Mouse (Mus musculus): ENCODE results near the gene Gxylt1.
"Not testable (repeated sequence)": the region's sequence is repeated elsewhere in the genome, so short reads cannot be mapped to it uniquely, and the experiment has no call there.

Gene Gxylt1

DNA sequence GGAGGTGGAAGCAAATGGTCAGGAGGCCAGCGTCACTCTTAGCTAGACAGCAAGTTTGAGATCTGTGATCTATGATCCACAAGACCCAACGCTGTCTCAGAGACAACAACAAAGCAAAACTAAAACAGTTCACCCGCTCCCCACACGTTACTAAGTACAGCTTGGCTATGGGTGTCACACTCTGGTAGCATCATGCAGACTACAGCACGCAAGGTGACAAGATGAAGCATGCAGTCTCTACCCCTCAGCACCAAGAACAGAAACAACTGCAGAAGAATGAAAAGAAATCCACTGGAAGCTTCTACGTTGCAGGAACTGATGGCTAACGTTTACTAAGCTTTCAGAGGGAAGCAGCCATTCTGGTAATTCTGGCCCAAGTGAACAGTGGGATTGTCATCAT, 11.4 kb downstream of the Gxylt1 start:
- no peak for DNase-seq (ENCODE audit: low read depth, low spot score)

DNA sequence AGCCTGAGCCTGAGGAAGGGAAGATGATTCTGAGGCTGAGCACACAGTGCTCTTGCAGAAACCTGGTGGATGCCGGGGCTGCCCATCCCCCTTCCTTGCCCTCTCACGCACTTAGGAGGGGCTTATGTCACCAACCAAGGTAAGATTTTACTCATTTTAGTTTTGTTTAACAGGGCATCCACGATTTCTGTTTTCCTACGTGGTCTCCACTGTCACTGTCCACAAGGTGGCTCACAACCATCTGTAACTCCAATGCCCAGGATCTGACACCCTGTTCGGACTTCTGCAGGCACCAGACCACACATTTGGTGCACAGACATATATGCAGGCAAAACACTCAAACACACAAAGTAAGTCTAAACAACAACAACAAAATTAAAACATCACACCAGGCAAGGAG, 12.2 kb downstream of the Gxylt1 start:
- DNase-seq (ENCODE audit: low read depth, low spot score): peak; percentile 43

DNA sequence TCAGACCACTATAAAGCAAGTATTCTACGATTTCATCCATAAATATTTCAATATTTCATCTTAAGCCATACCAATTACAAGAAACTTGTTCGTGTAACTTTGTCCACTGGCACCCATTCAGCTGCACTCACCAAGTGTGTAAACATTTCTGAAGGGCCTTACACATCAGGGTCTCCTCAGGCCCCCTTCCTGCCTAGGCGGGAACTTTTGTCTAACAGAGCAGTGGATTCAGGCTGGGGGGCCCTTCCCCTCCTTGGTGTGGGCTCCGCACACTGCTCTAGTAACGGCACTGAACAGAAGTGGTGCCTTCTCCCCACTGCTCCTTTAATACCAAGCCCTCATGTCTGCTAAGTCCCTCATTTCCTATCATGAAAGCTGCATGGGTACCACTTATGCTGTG, 12.7 kb downstream of the Gxylt1 start:
- DNase-seq (ENCODE audit: low read depth, low spot score): no peak

DNA sequence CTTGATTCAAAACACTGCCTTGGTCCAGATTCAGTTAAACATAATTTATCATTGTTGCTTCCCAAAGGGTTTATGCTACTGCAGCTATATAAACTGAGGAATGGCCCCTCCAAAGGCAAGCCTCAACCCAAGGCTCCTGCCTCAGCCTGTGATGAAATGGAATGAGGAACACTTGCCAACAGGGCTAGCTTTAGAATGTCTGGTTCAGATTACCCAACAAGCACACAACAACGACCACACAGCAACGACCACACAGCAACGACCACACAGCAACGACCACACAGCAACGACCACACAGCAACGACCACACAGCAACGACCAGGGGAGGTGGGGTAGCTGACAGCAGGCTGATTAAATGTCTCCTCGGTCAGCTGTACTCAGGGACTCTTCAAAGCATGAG, 15.0 kb downstream of the Gxylt1 start:
- DNase-seq (ENCODE audit: low read depth, low spot score): no peak

DNA sequence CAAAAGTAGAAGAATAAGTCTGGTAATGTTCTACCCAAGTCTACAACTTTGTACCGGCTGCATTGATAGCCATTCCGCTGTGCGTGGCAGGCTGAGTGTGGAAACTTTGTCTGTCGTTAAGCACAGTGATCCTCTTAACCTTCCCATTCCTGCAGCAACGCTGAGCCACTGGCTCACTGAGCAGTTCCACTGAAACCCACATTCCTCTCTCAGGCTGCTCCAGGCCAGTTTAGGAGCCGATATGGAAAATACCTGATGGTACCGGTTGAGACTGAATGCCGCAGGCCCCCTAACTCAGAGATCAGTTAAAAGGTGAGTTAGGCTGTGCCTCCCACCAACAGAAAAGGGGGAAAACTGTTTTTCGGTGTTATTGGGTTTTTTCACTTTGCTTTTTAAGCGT, 19.7 kb downstream of the Gxylt1 start:
- DNase-seq (ENCODE audit: low read depth, low spot score): no peak

DNA sequence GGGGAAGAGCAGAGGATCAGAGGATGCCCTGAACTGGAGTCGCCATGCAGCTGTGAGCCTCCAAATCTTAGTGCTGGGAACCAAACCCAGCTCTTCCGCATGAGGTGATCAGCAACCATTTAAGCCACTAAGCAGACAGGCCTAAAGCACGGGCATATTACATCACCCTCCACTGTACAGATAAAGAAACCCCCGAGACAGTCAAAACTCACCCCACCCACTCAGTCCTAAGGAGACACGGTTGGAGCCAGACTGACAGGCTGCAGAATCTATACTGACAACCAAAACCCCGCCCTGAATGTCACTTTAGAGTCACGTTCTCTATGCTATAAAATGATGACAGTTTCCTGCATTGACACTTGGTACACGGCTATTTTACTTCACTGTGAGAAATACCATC, 21.8 kb downstream of the Gxylt1 start:
- DNase-seq (ENCODE audit: low read depth, low spot score): no peak

DNA sequence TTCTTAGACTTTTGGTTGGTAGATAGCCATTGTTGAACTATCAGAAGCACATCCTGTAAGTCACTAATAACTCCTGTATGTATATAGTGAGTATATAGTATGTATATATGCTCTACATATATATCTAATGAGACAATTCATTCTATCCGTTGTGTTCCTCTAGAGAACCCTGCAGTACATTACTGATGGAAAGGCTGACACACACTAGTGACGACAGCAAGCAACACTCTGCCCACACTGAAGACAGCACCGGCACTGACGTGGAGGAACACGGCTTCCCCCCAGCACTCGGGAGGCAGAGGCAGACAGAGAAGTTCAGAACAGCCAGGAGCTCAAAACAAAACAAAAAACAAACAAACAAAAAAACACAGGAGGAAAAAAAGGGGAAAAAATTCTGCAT, 22.6 kb downstream of the Gxylt1 start:
- DNase-seq (ENCODE audit: low read depth, low spot score): peak; percentile 63

DNA sequence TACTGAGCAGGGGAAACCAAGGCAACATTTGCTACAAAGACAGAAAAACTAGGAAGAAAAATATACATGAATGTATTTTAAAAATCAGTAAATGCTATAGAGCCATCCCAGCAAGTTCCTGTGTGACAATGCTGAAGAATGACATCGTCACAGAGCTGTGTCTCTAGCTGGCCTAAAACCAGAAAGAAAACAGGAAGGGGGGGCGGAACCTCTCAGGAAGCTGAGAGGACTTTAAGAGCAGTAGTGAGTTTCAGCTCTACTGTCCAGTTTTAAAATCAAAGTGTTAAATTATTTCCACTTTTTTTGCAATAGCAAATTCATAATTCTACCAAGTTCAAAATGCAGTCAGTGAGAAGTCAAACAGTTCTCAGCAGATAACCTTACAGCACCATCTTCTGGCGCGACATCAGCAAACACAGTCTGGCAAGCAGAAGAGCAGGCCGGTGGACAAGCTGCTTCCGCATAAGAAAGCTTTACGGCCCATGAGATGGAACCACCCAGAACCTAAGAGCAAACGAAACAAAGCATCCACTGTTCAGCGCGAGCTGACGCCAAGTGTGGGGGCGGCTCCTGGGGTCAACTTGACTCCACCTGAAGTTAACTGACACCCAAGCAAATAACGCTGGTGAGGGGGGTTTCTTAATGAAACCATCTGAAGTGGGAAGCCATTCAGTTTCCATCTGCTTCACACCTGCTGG, 23.3 kb downstream of the Gxylt1 start:
- DNase-seq (ENCODE audit: low read depth, low spot score): peak; percentile 62

DNA sequence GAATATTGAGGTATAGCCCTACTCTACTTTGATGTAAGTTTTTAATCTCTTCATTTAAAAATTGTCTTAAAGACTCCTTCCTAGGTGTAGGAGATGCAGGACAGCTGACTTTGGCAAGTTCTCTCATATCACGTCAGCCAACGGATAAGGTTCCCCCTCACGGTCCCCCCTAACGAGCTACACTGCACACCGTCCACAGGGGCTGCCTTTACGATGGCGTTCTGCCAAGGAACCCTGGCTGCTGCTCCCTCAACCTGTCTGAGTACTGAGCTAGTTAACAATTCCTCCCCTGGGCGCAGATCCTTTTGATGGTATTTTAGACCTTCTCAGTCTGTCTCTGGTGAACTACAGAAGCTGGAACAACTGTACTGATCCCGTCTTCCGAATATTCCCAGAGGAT, 31.8 kb downstream of the Gxylt1 start:
- no peak for DNase-seq (ENCODE audit: low read depth, low spot score)

DNA sequence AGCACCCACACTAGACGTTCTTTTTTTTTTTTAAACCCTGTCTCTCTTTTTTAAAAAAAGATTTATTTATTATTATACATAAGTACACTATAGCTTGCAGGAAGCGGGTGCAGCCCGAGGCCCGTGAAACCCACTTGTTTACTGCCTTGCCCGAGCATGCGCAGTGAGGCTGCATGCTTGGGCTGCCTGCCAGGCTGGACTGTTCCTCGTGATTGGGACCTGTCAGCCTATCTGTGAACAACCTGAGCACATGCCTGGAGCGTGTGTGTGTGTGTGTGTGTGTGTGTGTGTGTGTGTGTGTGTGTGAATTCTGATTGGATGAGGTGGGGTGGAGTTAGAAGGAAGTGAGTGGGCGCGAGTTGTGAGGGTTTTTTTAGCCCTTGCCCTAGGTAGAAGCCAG, 38.5 kb downstream of the Gxylt1 start:
- DNase-seq (ENCODE audit: low read depth, low spot score): not testable (repeated sequence)

DNA sequence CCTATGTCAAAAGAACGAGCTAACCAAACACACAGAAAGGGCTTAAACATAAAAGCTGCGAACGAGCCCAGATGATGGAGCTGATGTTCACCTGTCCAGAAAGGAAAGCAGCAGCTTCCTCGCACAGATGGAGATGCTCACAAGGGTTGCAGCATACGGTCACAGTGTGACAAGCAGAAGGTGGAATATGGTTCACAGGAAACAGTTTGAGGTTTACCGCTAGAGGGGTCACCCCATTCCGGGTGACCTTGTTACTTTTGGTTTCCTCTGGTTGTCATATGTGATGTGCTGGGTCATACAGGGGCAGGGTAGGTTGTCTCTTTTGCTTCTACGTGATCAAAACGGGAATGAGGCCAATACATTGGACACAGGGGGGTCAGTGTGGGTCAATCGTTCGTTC, 46.0 kb downstream of the Gxylt1 start:
- DNase-seq (ENCODE audit: low read depth, low spot score): no peak

DNA sequence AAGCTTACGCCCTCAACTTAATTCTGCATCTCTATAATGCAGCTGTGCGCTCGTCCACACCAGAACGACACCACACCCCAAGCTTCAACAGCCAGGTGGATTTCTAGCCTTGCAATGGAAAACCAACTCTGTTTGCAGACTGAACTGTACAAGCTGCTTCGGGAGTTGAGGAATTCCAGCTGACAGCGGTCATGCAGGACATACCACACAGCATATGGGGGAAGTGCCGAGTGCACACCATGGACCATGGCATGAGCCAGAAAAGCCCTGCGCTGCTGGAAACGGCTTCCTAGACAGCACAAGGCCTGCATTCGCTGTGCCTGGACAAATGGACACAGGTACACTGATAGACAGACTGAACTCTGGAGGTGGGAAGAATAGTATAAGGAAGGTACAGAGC, 46.6 kb downstream of the Gxylt1 start:
- DNase-seq (ENCODE audit: low read depth, low spot score): no peak

DNA sequence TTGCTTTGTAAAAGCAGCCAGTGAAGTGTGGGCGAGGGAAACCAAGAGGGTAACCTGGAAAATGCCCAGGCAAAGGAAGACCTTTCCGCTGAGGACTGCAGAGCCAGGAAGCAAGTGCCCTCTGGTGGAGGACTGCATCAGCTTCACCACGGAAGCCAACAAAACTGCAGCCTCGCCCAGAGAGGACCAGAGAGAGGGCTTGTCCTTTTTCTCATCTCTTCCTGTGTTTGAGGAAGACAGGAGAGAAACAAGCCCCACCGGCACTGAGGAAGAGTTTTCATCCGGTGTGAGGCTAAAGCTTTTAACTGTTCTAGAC, 47.3 kb downstream of the Gxylt1 start:
- DNase-seq (ENCODE audit: low read depth, low spot score): peak; percentile 79

DNA sequence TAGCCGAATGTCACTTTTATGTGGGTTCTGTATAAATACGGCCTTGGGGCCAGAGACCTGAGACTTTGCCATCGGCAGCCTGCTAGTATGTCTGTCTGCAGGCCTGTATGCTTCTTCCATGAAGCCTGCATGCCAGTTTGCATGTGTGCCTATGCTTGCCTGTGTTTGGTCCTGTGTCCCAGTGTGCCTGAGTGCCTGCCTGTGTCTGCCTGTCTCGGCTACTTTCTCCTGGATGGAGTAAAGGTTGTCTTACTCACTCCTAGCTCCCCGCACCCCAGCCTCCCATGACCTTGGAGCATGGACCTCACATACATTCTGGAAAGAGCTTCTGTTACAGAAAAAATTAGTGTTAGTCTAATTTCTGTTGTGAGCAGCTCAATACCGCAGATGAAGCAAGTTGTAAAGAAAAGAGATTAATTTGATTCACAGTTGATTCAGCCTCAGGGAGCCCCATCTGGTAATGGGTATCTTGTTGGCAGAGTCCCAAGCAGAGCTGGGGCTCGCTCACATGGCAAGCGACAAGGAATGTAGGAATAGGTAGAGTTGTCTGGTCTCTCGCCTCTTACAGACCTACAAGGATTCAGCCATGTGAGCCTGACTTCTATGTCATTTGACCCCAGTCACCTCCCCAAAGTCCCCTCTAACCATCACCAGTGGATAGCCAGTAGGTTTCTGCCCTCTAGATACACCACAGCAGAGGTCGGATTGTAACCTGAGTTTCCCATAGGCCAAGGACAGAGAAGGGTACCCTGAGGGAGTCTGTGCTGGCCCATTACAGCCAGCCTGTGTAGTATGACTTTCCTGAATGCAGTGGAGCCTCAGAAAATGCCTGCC, 47.8 kb downstream of the Gxylt1 start:
- peak; percentile 51 for DNase-seq (ENCODE audit: low read depth, low spot score)

DNA sequence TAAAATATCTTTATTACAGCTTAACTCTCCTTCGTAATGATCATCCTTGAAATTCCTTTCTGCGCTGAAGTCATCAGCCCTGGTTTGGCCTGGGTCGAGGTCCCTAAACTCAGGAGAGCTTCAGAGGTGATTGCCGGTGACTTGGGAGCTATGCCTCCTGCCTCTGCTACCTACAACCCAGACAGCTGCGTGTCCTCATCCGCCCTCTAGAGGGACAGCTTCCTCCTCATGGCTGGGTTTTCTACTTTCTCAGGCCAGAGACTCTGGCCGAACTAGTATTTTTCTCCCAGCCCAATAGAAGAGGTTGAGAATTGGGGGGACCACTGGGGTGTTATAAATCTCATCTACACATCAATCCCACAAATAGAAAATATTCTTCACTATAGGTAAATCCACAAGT, 52.5 kb downstream of the Gxylt1 start:
- DNase-seq (ENCODE audit: low read depth, low spot score): peak; percentile 28

DNA sequence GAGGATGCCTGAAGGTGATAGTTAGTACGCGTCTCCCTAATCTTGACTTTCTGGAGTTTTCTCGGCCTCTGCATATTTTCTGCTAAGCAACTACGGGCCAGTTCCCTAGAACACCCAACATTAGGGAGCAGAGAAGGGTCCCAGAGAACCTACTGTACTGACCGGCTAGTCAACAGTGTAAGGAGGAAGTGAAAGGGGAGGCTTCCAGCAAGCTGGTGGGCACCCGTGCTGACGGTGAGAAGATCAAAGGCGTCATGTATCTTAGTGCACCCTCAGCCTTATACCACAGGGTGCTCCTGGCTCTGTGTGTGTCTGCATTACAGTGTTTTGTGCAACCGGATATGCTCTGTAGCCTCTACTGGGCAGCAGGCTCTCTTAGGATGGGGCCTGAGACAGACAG, 62.4 kb downstream of the Gxylt1 start:
- DNase-seq (ENCODE audit: low read depth, low spot score): no peak

DNA sequence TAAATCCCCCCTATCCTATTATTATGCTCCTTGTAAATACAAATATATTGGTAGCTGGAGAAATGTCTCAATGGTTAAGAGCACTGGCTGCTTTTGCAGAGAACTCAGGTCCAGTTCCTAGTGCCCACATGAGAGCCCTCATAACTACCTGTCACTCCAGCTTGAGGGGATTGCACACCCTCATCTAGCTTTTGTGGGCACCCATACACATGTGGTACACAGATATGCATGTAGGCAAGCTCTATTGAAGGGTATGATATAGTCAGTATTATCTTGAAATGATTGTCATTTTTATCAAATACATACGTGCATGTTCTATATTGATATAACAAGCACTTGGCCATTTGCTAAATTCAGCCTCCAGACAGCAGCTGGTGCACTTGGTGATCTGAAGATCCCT, 70.1 kb downstream of the Gxylt1 start:
- no peak for DNase-seq (ENCODE audit: low read depth, low spot score)

DNA sequence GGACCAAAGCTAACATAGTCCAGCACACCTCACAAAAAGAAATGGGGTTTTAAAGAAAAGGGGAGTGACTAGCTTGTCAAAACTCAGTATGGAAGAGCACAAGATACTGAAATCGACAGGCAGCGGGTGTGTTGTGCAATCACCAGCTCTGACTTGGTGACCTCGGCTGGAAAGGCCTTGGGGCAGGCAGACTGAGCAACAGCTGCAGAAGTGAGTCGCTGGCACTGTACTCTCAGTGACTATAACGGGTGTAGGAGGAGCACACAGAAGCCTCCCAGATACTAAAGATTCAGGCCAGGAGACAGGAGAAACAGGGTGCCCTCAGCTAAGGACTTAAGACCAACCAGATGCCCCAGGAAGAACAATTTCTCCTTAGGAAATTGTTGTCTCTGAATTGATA, 73.0 kb downstream of the Gxylt1 start:
- no peak for DNase-seq (ENCODE audit: low read depth, low spot score)

DNA sequence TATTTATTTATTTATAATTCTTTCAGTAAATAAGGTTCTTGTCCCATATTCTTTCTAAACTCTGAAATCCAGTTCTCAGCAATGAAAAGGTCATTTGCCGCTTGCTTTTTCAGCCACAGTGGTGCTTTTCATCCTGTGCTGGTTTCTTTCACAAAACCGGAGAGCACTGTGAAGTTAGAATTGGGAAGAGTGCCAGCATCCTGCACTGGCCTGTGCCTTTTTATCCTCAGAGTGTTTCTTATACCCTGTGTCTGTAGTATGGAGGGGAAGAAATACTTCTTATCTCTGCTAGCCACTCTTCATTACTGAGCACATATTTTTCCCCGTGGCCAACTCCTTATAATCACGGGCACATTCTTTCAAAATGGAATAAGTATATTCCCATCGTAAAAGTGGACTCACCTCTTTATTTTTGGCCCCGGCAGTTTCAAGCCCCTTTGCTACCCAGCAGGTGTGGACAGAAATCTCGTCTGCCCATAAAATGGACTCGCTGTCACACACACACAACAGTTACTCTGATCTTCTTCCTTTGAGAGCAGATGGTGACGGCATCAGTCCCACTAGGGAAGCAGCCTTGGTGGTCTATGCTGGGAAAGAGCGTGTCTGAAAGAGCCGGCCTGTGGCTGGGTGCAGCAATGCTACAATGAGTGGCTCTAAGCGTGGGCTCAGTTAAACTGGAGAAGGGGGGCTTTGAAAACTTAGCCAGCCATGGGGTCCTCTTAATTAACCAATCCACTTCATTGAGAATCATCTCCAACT, 83.4 kb downstream of the Gxylt1 start:
- peak; percentile 38 for DNase-seq (ENCODE audit: low read depth, low spot score)
